Mouse (Mus musculus) left cerebral cortex, adult 2 months (tissue): ENCODE data around the gene Tsnax. TPM values are rescaled to one million over a fixed set of nuclear protein-coding genes. Genes with fewer than 3 reads are reported as not detected.

ENCODE experiments used
- DNase-seq, 2 experiments: peaks; one replicate each; pipeline ENCODE4 v3.0.0; 2021 to 2022; ENCODE audit warnings: low spot score in 2 of 2, mixed read lengths in 1 of 2; ENCODE audit errors: extremely low spot score in 1 of 2
- H3K27ac ChIP-seq: fragments of 200-600 bp; 2 replicates; pipeline ENCODE4 v1.8.1; 2022
- H3K4me3 ChIP-seq: fragments of 200-600 bp; 2 replicates; pipeline ENCODE4 v1.8.1; 2022
- CTCF ChIP-seq: fragments of 200-600 bp; IDR thresholded peaks from 2 replicates; pipeline ENCODE4 v1.8.1; 2022; ENCODE audit warnings: antibody characterized with exemption, mild to moderate bottlenecking, moderate library complexity
- intact Hi-C: fragments of 180-260 bp; cut with DNase I; formaldehyde crosslinking; loops from one replicate; pipeline ENCODE4 v1.15.1; 2025
- microRNA-seq, 2 experiments: library from miRNA; unstranded; fragments of <30 nt; microRNA quantifications; one replicate each; pipeline ENCODE4 v1.2.0; 2021
- total RNA-seq, 2 experiments: library from RNA; stranded (reverse); gene quantifications; 2 replicates each; pipeline ENCODE4 v1.2.3; 2021

Tsnax gene
- total RNA-seq, 2 experiments from 2014 or later = 187 to 200 TPM

DNA sequence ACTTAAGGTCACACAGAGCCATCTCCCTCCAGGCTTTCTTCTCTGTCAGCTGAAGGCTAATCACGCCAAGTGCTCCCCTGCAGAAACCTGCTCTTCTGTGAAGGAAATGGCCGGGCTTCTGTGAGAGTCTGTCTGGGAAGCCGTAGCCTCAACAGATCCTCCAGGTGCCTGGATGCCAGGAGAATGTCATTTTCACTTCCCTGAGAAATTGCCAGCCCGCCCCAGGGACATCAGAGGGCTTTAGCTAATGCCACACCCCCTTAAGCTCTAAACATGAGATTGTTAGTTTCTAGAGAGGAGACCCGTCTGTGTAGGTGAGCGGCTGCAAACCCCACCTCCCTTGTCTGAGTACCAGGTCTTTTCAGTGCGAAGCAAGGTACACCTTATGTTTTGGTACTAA lies 56.5 kb downstream of the Tsnax start:
- intact Hi-C loops = loop anchor here (5.0 kb wide), 1 partner anchor 503 kb away; no protein-coding TSS in a partner anchor
- no peak for DNase-seq
- Histone ChIP-seq H3K27ac (no peak overlapping the region), H3K4me3 (no peak overlapping the region)
- no peak for TF ChIP-seq CTCF

DNA sequence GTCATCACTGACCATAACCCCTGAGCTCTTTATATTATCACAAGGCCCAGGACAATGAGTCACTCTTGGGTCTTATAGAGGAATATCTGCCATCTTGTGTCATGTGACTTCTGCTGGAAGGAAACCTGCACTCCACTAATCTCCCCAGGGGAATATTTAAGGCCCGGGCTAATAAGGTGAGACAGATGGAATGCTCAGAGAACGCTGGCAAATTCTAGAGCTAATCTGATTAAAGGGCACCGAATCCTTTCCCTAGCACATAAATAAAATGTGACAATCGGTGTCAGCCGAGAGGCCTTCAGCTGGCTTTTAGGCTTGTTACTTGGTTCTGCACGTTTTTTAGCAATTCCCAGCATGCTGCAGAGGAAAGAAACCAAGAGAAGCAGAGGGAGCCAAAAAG lies 56.9 kb downstream of the Tsnax start:
- no peak overlapping the region for H3K4me3 ChIP-seq
- intact Hi-C loops = loop anchor here (5.0 kb wide), 1 partner anchor 503 kb away; no protein-coding TSS in a partner anchor
- no peak overlapping the region for H3K27ac ChIP-seq
- no peak for TF ChIP-seq CTCF
- DNase-seq = no peak

DNA sequence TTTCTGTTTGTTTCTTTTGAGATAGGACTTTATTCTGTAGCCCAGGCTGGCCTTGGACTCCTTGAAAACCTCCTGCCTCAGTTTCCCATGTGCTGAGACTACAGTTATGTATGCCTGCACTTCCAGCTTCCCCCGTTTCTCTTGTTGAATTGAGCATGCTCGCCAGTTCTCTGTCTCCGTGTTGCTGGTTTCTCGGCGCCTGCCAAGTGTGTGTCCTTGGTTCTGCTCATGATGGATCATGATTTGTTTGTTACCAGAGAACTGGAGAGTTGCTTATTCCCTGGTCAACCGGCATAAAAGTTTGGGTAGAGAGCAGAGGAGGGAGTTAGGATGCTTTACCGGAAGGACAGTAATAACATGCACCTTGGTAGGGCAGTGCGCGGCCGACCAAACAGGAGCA lies 61.3 kb downstream of the Tsnax start:
- no peak for TF ChIP-seq CTCF
- H3K4me3 ChIP-seq = no peak overlapping the region
- intact Hi-C loops = no loop called here
- no peak for DNase-seq
- H3K27ac ChIP-seq = no peak overlapping the region

DNA sequence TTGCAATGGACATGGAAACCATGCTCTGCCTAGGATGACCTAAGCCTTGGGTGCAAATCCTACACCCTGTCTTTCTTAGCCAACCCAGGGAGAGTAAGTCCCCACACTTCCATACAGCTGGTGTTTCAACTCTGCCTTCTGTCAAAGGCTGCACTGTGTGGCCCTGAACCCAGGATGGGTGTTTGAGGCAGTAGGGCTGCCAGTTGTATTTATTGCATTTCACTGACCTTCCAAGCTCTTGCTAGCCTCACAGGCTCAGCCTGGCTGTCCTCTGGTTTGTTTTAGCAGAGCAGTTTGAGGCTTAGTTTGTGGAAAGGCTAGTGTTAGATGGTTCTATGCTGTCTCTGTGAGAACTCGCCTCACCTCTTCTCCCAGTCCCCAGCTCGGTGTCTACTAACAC lies 61.8 kb downstream of the Tsnax start:
- intact Hi-C loops = no loop called here
- no peak for DNase-seq
- Histone ChIP-seq H3K4me3 (no peak overlapping the region), H3K27ac (no peak overlapping the region)
- no peak for TF ChIP-seq CTCF

DNA sequence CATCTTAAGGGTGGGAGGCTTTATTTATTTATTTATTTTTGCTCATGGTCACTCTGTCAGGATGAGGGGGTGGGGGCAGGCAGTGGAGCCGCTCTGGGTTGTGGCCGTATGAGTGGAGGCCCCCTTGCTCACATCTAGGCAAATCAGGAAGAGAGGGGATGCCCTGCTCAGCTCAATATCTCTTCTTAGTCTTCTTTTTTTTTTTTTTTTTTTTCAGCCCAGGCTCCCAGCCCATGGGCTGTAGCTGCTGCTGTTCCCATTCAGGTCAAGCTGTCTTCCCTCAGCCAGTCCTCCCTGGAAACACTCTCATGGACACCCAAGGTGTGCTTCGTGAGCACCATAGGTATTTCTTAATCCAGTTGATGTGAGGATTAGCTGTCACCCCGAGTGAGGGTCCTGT lies 62.6 kb downstream of the Tsnax start:
- no peak for DNase-seq
- no peak overlapping the region for H3K4me3 ChIP-seq
- intact Hi-C loops = no loop called here
- no peak for TF ChIP-seq CTCF
- no peak overlapping the region for H3K27ac ChIP-seq

DNA sequence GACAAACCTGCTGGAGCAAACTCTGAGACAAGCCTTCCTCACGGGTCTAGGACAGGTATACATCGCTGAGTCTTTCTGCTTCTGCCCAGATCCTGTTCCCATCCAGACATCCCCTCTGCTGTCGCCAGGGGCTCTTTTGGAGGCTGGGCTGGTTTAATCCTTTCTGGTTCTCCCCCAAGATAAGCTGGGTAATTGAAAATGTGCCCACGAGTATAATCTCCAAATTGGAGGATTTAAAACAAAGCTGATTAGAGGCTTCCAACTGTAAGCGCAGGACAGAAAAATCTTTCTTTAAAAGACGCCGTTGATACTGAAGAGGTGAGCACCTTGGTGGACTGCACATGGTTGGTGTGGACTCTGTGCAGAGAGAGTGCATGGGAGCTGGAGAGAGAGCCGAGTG lies 64.5 kb downstream of the Tsnax start:
- intact Hi-C loops = no loop called here
- Histone ChIP-seq H3K27ac (no peak overlapping the region), H3K4me3 (no peak overlapping the region)
- no peak for DNase-seq
- TF ChIP-seq CTCF = no peak

DNA sequence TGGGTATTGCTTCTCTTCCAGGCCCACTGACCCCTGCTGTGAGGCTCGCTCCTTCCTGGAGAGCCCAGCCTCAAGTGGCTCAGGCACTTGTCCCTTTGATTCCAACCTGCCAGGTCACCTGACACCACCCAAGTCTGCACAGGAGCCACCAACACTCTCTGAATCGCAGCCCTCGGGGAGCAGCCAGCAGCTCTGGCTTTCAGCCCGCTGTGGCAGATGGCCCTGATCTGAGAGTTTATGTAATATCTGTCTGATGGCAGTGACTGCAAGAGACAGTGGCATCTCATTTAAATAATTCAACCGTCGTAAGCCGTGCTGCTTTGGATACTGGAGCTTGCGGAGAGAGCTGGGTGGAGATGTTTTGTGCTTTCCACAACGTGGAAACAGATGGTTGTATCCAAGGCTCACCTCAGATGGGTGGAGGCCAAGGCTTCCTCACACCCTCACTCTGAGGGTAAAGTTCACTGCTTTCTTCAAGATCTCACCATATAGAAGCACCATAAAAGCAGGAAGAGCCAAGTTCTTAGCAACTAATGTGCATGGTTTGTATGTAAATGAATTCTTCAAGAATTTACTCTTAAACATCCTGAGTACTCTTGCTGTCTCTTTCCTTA lies 66.1 kb downstream of the Tsnax start:
- DNase-seq = peak; percentile 68 to 82
- Histone ChIP-seq H3K4me3 (no peak overlapping the region), H3K27ac (no peak overlapping the region)
- TF ChIP-seq CTCF = no peak
- intact Hi-C loops = no loop called here

DNA sequence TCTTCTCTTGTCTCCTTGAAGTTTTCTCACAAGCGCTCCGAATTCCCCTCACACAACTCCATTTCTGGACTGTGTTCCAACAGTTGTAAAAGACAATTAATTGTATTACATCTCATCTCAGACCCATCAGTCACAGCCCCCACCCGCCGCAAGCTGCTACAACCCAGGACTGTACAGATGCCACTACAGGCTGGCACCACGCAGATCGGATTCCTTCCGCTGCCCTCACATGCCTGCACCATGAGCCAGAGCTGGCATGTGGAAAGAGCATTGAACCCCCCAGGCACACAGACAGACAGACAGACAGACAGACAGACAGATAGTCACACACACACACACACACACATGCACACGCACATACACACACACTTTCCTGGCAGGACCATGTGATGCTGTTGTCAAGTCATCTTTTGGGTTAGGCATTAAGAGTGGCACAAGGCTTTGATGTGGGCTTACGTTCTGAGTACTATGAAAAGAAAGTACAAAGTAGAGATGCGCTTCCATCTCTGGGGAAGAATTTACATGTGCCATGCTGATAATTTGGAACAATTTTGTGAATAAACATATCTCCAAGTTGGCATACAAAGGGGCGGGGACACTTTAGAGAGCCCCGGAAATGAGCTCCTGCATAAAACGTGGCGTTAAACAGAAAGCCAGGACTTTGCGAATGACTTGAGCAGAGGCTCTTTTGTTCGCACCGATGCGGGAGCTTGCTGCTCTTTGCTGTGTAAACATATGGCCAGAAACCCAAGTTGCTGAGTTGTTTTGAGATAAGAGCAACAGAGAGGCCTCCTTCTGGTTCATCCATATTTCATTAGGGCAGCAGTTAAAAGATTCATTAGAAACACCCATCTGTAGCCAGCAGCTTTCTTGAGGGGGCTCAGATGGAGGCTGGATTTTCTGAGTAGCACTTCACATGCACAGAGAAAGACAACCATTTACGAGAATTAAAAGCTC lies 67.9 kb downstream of the Tsnax start:
- H3K27ac ChIP-seq = no peak overlapping the region
- DNase-seq = no peak
- intact Hi-C loops = no loop called here
- TF ChIP-seq CTCF = no peak
- no peak overlapping the region for H3K4me3 ChIP-seq

DNA sequence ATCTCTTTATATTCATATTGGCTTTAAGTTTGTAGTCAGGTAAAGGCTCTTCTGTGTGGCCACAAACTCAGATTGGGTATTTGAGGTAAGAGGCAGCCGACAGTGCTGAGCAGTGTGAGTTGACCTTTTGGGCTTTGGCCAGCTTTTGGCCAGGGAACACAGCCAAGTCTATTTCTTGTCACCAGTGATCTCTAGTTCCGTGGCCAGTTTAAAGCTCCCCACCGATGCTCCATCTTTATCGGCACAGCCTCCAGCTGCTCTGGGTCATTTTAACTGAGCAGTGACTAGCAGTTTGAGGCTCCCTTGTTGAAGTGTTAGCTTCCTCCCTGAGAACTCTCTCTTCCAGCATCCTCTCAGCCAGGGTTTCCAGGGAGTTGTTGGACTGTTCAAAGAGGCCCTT lies 70.9 kb downstream of the Tsnax start:
- Histone ChIP-seq H3K4me3 (no peak overlapping the region), H3K27ac (no peak overlapping the region)
- TF ChIP-seq CTCF = no peak
- DNase-seq = no peak
- intact Hi-C loops = no loop called here

Small RNA genes lying within 50 kb of the gene (microRNA-seq; reads per million reads assigned to microRNA genes)
- gene Gm22197 = 0 reads per million in 2 experiments

Other genes with a start within 250 kb of the Tsnax start
- gene Trim67, start 219.9 kb upstream of the Tsnax start, total RNA-seq = 1 to 10 TPM; 2.0 to 2.2 TPM
- gene Gnpat, start 150.0 kb upstream of the Tsnax start, total RNA-seq = 10 to 100 TPM; 54.7 to 65.8 TPM
- gene 2810004N23Rik, start 149.9 kb upstream of the Tsnax start, total RNA-seq = 10 to 100 TPM; 19.0 to 20.3 TPM
- 10 to 100 TPM; 35.1 to 36.5 TPM for gene Exoc8, start 115.3 kb upstream of the Tsnax start, total RNA-seq
- 10 to 100 TPM; 13.8 to 15.5 TPM for gene Sprtn, start 115.1 kb upstream of the Tsnax start, total RNA-seq
- gene Egln1, start 63.7 kb upstream of the Tsnax start, total RNA-seq = 10 to 100 TPM; 66.7 to 68.4 TPM
- gene Disc1, start 41.2 kb downstream of the Tsnax start, total RNA-seq = 1 to 10 TPM; 2.5 to 2.7 TPM